Mouse (Mus musculus): ENCODE measurements around the gene Atg9a.

- TF ChIP-seq POLR2A (IDR thresholded peaks at IDR 0.05; ENCODE audit: borderline replicate concordance, insufficient read depth, low read length), result no peak
- TF ChIP-seq CTCF (IDR thresholded peaks at IDR 0.05; ENCODE audit: borderline replicate concordance, insufficient read depth, low read depth, low read length), result no peak
Measured at GRCm38 (mm10) chr1:75159540-75160255, 32.3 kb downstream of the Atg9a start.

Data from cerebellum, adult 2 months (tissue).